Mouse (Mus musculus): Measurements from ENCODE around the gene Foxs1. TPM values are rescaled to one million over a fixed set of nuclear protein-coding genes. Genes with fewer than 3 reads are reported as not detected.

Foxs1 gene
- 9.1 and 9.3 TPM in 2 replicates for polyA plus RNA-seq (2015; fragmentation: Nextera tagmentation; extraction: Ambion mirVana)

DNA sequence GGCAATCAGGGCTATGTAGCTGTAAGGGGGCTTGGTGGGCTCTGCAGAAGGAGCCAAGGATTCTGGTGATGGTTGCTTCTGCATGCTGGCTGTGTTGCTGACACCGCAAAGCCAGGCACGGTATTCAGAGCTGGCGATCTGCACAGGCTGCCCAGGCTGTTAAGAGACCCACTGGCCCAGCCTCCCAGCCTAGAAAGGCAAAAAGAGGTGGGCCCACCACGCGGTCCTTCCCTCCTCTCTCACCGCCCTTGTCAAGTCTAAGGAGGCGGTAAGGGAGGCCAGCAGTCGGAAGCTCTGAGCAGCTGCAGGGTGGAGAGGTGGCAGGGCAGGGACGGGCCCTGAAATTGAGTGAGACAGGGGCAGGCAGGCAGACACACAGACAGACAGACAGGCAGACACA is at the start of gene Foxs1:
Gene Foxs1, minus strand, starts transcription at position 161 of the 400 bp plus-strand sequence.
- no peaks in the 10 kb centered on the region for H3K36me3 ChIP-seq (ENCODE audit: control insufficient read depth, insufficient read depth, low read length)
- H3K4me2 ChIP-seq (ENCODE audit: low read depth, low read length) = peak within 1 kb of the TSS; percentile 16; the same call in 1 of the 2 replicates
- peak; percentile 72 for ATAC-seq (ENCODE audit: low read depth)
- no peaks in the 10 kb centered on the region for H3K27me3 ChIP-seq (ENCODE audit: control insufficient read depth, insufficient read depth, low read depth, low read length)
- peak within 1 kb of the TSS; percentile 32 for H3K4me3 ChIP-seq (ENCODE audit: low read length)
- H3K4me1 ChIP-seq (replicated peaks; ENCODE audit: control insufficient read depth, insufficient read depth, low read length) = no peaks in the 10 kb centered on the region
- WGBS = 17% methylated on average over 9 of the region's 9 CpGs
- H3K27ac ChIP-seq (ENCODE audit: low read length) = peak within 1 kb of the TSS; percentile 32
- peak within 1 kb of the TSS; percentile 56 for H3K9ac ChIP-seq (ENCODE audit: low read length)
- H3K9me3 ChIP-seq (ENCODE audit: control insufficient read depth, low read length) = no peaks in the 10 kb centered on the region

DNA sequence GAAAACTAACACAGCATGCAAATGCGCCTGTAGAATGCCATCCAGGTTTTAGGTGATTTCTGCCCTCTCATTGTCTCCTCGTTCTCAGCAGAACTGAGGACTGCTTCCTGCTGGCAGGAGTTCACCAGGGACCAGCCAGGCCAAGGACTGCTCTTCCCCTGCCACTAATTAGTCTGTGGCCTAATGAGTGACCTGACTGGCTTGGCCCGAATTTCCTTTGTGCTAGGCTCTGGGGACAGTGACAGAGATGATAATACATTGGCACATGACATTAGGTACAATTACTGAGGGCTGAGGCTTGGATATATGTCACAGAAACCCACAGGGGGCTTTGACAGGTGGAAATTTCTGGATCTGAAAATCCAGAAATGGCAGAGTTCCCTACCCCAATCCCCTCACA is 44.0 kb upstream of the Foxs1 start:
- Histone ChIP-seq H3K9me3 (ENCODE audit: control insufficient read depth, low read length) (no peaks in the 10 kb centered on the region), H3K27me3 (ENCODE audit: control insufficient read depth, insufficient read depth, low read depth, low read length) (no peaks in the 10 kb centered on the region), H3K4me3 (ENCODE audit: low read length) (no peak overlapping the region), H3K36me3 (ENCODE audit: control insufficient read depth, insufficient read depth, low read length) (no peaks in the 10 kb centered on the region), H3K27ac (ENCODE audit: low read length) (no peak overlapping the region), H3K9ac (ENCODE audit: low read length) (no peak overlapping the region), H3K4me1 (replicated peaks; ENCODE audit: control insufficient read depth, insufficient read depth, low read length) (no peaks in the 10 kb centered on the region), H3K4me2 (ENCODE audit: low read depth, low read length) (no peak overlapping the region)
- 63% methylated on average over 3 of the region's 3 CpGs for WGBS
- no peak for ATAC-seq (ENCODE audit: low read depth)

DNA sequence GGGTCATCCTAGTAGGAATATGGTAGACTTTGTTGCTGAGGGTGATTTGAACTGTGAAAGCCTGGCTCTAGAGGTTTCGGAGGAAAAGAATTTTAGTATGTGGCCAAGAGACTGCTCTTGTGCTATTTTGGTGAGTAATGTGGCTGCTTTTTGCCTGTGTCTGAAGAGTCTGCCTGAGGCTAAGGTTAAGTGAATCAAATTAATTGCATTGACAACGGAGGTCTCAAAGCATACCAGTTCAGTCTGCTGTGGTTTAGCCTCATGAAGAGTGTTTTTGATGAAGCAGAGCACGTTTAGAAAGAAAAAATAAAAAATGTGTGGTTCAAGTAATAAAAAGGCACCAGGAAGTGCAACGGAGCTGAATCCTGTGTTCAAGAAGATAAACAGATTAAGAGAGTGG is 32.5 kb upstream of the Foxs1 start:
- H3K9ac ChIP-seq (ENCODE audit: low read length) = no peak overlapping the region
- H3K27ac ChIP-seq (ENCODE audit: low read length) = no peak overlapping the region
- WGBS = 70% methylated on average over 4 of the region's 4 CpGs
- H3K4me1 ChIP-seq (replicated peaks; ENCODE audit: control insufficient read depth, insufficient read depth, low read length) = no peaks in the 10 kb centered on the region
- H3K27me3 ChIP-seq (ENCODE audit: control insufficient read depth, insufficient read depth, low read depth, low read length) = no peaks in the 10 kb centered on the region
- no peaks in the 10 kb centered on the region for H3K9me3 ChIP-seq (ENCODE audit: control insufficient read depth, low read length)
- no peak overlapping the region for H3K4me2 ChIP-seq (ENCODE audit: low read depth, low read length)
- H3K36me3 ChIP-seq (ENCODE audit: control insufficient read depth, insufficient read depth, low read length) = no peaks in the 10 kb centered on the region
- ATAC-seq (ENCODE audit: low read depth) = no peak
- no peak overlapping the region for H3K4me3 ChIP-seq (ENCODE audit: low read length)

DNA sequence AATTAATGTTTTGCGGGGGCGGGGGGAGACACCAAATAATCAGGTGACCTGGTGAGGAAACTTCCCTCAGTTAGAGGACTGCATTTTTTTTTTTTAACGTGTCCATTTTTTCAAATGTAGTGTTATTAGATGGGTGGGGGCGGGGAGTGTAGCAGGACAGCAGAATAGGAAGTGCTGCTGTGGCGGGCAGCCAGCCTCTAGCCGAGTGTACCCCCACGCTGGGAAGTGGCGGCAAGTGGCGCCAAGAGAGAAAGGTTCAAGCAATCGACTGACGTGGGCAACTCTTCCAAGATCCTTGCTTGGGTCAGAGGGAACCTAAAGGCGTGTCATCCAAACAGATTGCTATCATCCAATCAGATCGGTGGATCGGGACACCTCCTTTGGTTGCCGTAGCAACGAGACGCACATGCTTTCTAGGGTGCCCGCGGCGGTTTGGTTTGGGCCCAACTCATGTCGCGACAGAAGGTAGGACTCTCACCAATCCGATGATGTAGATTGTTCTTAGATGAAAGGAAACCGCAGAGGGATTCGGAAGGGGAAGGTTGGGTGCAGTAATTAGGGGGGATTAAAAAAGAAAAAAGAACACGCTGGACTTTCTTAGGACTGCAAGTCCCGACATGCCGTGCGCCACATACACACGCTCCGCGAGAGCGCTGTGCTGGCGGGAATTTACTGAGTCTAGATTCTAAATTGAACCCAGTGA is 29.2 kb upstream of the Foxs1 start, which contains the start of gene Ttll9:
Gene Ttll9, plus strand, starts transcription at position 395 of the 703 bp plus-strand sequence.
- ATAC-seq (ENCODE audit: low read depth) = peak; percentile 94
- Histone ChIP-seq H3K4me2 (ENCODE audit: low read depth, low read length) (peak within 1 kb of the TSS; percentile 70), H3K36me3 (ENCODE audit: control insufficient read depth, insufficient read depth, low read length) (no peaks in the 10 kb centered on the region), H3K27ac (ENCODE audit: low read length) (no peak within 1 kb of the TSS), H3K9ac (ENCODE audit: low read length) (peak within 1 kb of the TSS; percentile 41), H3K4me3 (ENCODE audit: low read length) (peak within 1 kb of the TSS; percentile 59), H3K27me3 (ENCODE audit: control insufficient read depth, insufficient read depth, low read depth, low read length) (no peaks in the 10 kb centered on the region), H3K9me3 (ENCODE audit: control insufficient read depth, low read length) (no peaks in the 10 kb centered on the region), H3K4me1 (replicated peaks; ENCODE audit: control insufficient read depth, insufficient read depth, low read length) (no peaks in the 10 kb centered on the region)
- WGBS = 3% methylated on average over 34 of the region's 34 CpGs

DNA sequence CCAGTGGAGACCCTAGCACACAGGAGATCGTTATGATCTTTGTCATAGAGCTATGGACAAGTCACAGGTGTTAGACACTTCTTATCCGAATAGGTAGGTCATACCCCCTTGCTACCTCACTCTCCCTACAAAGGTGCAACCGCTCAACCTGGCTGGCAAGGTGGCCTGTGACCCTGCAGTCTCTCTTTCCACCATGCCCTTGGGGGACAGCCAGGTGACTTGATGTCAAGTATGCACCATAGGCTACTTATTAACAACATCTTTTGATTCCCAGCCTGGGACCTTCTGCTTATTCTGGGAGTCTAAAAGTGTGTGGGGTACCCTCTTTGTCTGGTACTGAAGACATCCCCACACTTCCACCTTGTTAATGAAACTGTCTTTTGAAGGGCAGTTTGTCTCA is 25.1 kb upstream of the Foxs1 start:
- no peak for ATAC-seq (ENCODE audit: low read depth)

DNA sequence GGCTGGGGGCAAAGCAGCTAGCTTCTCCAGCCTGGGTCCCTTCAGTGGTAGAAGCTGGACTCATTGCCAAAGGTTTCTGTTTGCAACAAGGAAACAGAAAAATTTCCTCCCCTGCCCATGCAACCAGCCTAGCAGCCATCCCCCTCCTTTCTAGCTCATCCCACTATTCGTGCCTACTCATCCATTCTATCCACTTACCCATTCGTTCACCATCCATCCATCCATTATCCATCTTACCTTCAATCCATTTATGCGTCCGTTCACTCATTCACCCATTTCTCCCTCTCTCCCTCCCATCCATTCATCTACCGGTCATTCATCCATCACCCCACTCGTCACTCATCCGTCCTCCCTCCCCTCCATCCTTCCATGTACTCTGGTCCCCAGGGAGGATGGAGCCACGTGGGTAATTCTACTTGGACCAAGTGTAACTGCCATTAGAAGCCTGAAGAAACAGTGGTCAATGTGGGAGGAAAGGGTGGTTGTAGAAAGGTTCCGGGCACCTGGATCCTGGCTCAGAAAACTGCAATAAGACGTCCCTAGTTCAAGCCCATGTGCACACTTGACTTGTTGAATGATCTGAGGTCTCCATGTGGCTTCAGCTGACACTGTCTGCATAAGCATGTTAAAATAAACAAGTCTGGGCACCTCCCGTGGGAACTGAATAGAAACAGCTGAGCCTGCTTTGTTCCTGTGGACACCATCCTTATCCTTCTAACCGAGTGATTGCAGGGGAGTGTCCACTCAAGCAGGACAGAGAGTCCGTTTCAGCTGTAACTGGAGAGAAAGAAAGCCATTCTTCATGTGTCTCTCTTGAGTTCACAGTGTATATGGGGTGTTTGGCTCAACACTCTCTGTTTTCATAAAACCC is 19.1 kb upstream of the Foxs1 start:
- 13% methylated on average over 13 of the region's 13 CpGs for WGBS
- H3K27me3 ChIP-seq (ENCODE audit: control insufficient read depth, insufficient read depth, low read depth, low read length) = peaks cover 54% of the 10 kb centered on the region
- H3K27ac ChIP-seq (ENCODE audit: low read length) = no peak overlapping the region
- H3K36me3 ChIP-seq (ENCODE audit: control insufficient read depth, insufficient read depth, low read length) = no peaks in the 10 kb centered on the region
- no peaks in the 10 kb centered on the region for H3K9me3 ChIP-seq (ENCODE audit: control insufficient read depth, low read length)
- peak overlapping the region; percentile 66 for H3K9ac ChIP-seq (ENCODE audit: low read length)
- peak overlapping the region; percentile 63 for H3K4me3 ChIP-seq (ENCODE audit: low read length)
- H3K4me1 ChIP-seq (replicated peaks; ENCODE audit: control insufficient read depth, insufficient read depth, low read length) = peaks cover 12% of the 10 kb centered on the region
- ATAC-seq (ENCODE audit: low read depth) = no peak
- H3K4me2 ChIP-seq (ENCODE audit: low read depth, low read length) = peak overlapping the region; percentile 99

More for the DNA sequence above, 25.1 kb upstream of the Foxs1 start:
- Histone ChIP-seq H3K36me3 (ENCODE audit: control insufficient read depth, insufficient read depth, low read length) (no peaks in the 10 kb centered on the region), H3K9ac (ENCODE audit: low read length) (no peak overlapping the region), H3K4me3 (ENCODE audit: low read length) (no peak overlapping the region), H3K4me1 (replicated peaks; ENCODE audit: control insufficient read depth, insufficient read depth, low read length) (no peaks in the 10 kb centered on the region), H3K9me3 (ENCODE audit: control insufficient read depth, low read length) (no peaks in the 10 kb centered on the region), H3K27ac (ENCODE audit: low read length) (no peak overlapping the region), H3K27me3 (ENCODE audit: control insufficient read depth, insufficient read depth, low read depth, low read length) (peaks cover 5% of the 10 kb centered on the region), H3K4me2 (ENCODE audit: low read depth, low read length) (no peak overlapping the region)
- WGBS = 56% methylated on average over 3 of the region's 3 CpGs

DNA sequence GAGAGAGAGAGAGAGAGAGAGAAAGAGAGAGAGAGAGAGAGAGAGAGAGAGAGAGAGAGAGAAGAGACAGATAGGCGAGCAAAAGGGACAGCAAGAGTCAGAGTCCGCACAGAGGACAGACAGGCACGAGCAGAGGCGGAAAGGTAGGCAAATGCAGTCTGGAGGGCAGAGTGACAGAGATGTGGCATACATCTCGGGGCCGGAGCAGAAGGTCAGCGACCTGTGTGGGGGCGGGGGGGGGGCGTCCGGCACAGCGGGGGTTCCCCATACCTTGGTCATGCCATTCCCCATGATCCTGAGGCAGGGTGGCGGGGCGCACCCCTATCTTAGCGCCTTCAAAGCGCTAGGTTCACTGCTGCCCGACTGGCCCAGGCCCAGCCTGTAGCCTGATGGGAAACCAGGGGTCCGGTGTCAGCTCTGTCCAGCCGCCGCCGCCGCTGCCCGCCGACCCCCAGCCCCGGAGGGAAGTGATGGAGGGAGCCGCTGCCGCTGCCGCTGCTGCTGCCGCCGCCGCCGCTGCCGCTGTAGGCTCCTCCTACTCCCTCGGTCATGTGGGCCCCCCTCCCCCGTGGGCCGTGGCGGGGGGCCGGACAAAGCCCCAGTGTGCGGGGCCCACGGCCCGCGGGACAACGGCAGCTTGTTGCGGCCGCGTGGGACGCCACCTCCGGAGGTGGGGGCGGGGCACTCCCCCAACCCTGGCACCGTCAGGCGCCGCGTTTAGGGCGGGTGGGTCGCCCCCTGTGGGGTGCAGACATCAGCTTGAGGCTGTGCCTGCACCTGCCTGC is 18.2 kb upstream of the Foxs1 start, which contains the start of gene Dusp15:
Gene Dusp15, minus strand, starts transcription at position 634 of the 785 bp plus-strand sequence.
- peaks cover 12% of the 10 kb centered on the region for H3K4me1 ChIP-seq (replicated peaks; ENCODE audit: control insufficient read depth, insufficient read depth, low read length)
- H3K36me3 ChIP-seq (ENCODE audit: control insufficient read depth, insufficient read depth, low read length) = no peaks in the 10 kb centered on the region
- peak within 1 kb of the TSS; percentile 63 for H3K4me3 ChIP-seq (ENCODE audit: low read length)
- ATAC-seq (ENCODE audit: low read depth) = peak; percentile 30; the same call in 1 of the 2 replicates
- H3K4me2 ChIP-seq (ENCODE audit: low read depth, low read length) = peak within 1 kb of the TSS; percentile 99
- no peaks in the 10 kb centered on the region for H3K9me3 ChIP-seq (ENCODE audit: control insufficient read depth, low read length)
- no peak within 1 kb of the TSS for H3K27ac ChIP-seq (ENCODE audit: low read length)
- peak within 1 kb of the TSS; percentile 66 for H3K9ac ChIP-seq (ENCODE audit: low read length)
- under 1% methylated on average over 47 of the region's 54 CpGs for WGBS
- peaks cover 57% of the 10 kb centered on the region for H3K27me3 ChIP-seq (ENCODE audit: control insufficient read depth, insufficient read depth, low read depth, low read length)

DNA sequence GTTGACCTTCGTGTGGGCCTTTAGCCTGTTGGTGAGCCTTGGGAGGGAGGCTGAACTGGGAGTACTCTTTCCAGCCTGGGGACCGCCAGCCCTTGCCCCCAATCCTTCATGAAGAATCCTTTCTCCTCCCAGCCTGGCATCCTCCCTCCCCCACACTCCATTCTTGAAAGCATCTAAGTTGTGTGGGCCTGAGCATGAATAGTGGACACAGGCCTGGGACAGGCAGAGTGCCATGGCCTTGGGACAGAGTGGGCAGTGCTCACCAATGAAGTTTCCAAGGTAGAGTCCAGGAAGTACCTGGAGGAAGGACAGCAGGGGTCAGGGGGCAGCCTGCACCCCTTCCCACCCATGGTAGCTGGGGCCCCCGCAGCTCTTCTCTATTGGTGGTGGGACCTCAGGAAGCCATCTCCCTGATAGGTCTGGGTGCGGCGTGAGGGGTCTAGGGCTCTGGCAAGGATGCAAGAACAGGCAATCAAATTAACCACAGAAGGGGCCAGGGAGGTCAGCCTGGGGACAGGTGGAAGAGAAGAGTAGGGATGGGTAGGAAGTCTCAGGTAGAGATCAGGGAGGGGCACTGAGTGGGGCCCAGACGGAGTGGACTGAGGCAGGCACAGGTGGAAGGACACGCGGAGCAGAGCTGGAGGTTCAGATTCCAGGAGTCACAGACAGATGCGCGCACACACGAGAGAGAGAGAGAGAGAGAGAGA is 17.5 kb upstream of the Foxs1 start:
- no peaks in the 10 kb centered on the region for H3K36me3 ChIP-seq (ENCODE audit: control insufficient read depth, insufficient read depth, low read length)
- peaks cover 12% of the 10 kb centered on the region for H3K4me1 ChIP-seq (replicated peaks; ENCODE audit: control insufficient read depth, insufficient read depth, low read length)
- H3K4me2 ChIP-seq (ENCODE audit: low read depth, low read length) = no peak overlapping the region
- H3K9me3 ChIP-seq (ENCODE audit: control insufficient read depth, low read length) = no peaks in the 10 kb centered on the region
- no peak overlapping the region for H3K27ac ChIP-seq (ENCODE audit: low read length)
- 35% methylated on average over 11 of the region's 11 CpGs for WGBS
- ATAC-seq (ENCODE audit: low read depth) = no peak
- no peak overlapping the region for H3K4me3 ChIP-seq (ENCODE audit: low read length)
- H3K27me3 ChIP-seq (ENCODE audit: control insufficient read depth, insufficient read depth, low read depth, low read length) = peaks cover 63% of the 10 kb centered on the region
- no peak overlapping the region for H3K9ac ChIP-seq (ENCODE audit: low read length)

Data from lung, embryonic 16.5 days (tissue).